Mouse (Mus musculus): ENCODE measurements around the gene 4921517D22Rik. TPM values are rescaled to one million over a fixed set of nuclear protein-coding genes. Genes with fewer than 3 reads are reported as not detected.
"Not testable (repeated sequence)": the region's sequence is repeated elsewhere in the genome, so short reads cannot be mapped to it uniquely, and the experiment has no call there.

4921517D22Rik gene
- total RNA-seq, 1 experiment: not detected

DNA sequence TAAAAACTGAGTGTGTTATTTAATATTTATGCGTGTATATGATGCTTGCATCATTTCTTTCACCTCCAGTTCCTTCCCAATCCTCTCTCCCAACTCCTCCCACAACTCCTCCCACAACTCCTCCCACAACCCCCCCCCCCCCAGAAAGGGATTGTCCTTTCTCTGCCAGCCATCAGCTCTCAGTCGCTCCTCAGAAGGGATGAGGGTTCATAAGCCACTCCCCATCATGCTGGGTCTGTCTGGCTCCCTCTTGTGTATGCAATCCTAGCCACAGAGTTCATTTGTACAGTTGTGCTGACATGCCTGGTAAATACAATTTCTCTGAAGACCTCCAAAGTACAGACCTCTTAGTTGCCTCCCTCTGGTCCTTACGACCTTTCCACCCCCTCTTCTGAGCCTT is 41.3 kb upstream of the 4921517D22Rik start:
- no peak for DNase-seq (ENCODE audit: low read depth, low spot score)
- Histone ChIP-seq H3K9ac (ENCODE audit: insufficient read depth, low read depth, low read length, poor library complexity, severe bottlenecking) (no peak overlapping the region), H3K4me1 (ENCODE audit: control insufficient read depth in 2 of 2, insufficient read depth in 2 of 2, low read length in 2 of 2, poor library complexity in 1 of 2) (peaks cover 4 to 17% of the 10 kb centered on the region in 2 experiments; a peak in 3 of 4 replicates), H3K9me3 (ENCODE audit: control insufficient read depth, insufficient read depth, low read depth, low read length) (no peaks in the 10 kb centered on the region), H3K27ac (ENCODE audit: insufficient read depth, low read depth, low read length, poor library complexity, severe bottlenecking) (no peak overlapping the region), H3K36me3 (ENCODE audit: control insufficient read depth, insufficient read depth, low read length, poor library complexity, severe bottlenecking) (no peaks in the 10 kb centered on the region), H3K4me3 (ENCODE audit: insufficient read depth in 1 of 2, low read depth in 1 of 2, low read length in 2 of 2, poor library complexity in 1 of 2, severe bottlenecking in 1 of 2) (no peak overlapping the region)
- in situ Hi-C loops (cut with MboI; ENCODE audit: low sequenced_read_pairs in 2 of 2, unreplicated experiment in 2 of 2): no loop called here
- TF ChIP-seq CHD2 (IDR thresholded peaks at IDR 0.05; ENCODE audit: low read depth, low read length): no peak
- no peak for TF ChIP-seq ZNF384 (IDR thresholded peaks at IDR 0.05; ENCODE audit: low read depth, low read length)
- no peak for TF ChIP-seq ZC3H11A (IDR thresholded peaks at IDR 0.05; ENCODE audit: borderline replicate concordance, low read depth, low read length)
- TF ChIP-seq HCFC1 (IDR thresholded peaks at IDR 0.05; ENCODE audit: borderline replicate concordance, insufficient read depth, low read length): no peak
- no peak for TF ChIP-seq MAFK (IDR thresholded peaks at IDR 0.05; ENCODE audit: insufficient read depth, low read depth, low read length)

DNA sequence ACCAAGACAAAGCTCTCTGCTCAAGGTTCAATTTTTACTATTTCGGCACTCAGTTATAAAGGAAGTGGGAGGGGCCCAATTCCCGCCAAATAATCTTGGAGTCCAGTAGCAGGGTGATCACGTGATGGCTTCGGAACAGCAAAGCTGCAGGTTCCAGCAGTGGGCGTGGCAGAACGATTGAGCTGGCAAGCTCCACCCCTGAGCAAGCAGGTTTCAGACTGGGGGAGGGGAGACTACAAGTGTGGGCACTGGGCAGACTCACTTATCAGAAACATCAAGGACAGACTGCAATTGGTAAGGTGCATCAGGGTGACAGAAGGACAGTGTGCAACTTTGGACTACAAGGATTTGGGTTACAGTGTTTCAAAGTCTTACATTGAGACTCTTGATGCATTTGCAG is 40.4 kb upstream of the 4921517D22Rik start:
- in situ Hi-C loops (cut with MboI; ENCODE audit: low sequenced_read_pairs in 2 of 2, unreplicated experiment in 2 of 2); H3K9me3 ChIP-seq (ENCODE audit: control insufficient read depth, insufficient read depth, low read depth, low read length); H3K36me3 ChIP-seq (ENCODE audit: control insufficient read depth, insufficient read depth, low read length, poor library complexity, severe bottlenecking); DNase-seq (ENCODE audit: low read depth, low spot score); H3K27ac ChIP-seq (ENCODE audit: insufficient read depth, low read depth, low read length, poor library complexity, severe bottlenecking): not testable (repeated sequence)
- peaks cover 4 to 17% of the 10 kb centered on the region in 2 experiments; a peak in 3 of 4 replicates for H3K4me1 ChIP-seq (ENCODE audit: control insufficient read depth in 2 of 2, insufficient read depth in 2 of 2, low read length in 2 of 2, poor library complexity in 1 of 2)
- H3K9ac ChIP-seq (ENCODE audit: insufficient read depth, low read depth, low read length, poor library complexity, severe bottlenecking): peak overlapping the region; percentile 22; the same call in 1 of the 2 replicates
- peak overlapping the region in 1 of 2 experiments; percentile 47; a peak in 1 of 4 replicates for H3K4me3 ChIP-seq (ENCODE audit: insufficient read depth in 1 of 2, low read depth in 1 of 2, low read length in 2 of 2, poor library complexity in 1 of 2, severe bottlenecking in 1 of 2)

DNA sequence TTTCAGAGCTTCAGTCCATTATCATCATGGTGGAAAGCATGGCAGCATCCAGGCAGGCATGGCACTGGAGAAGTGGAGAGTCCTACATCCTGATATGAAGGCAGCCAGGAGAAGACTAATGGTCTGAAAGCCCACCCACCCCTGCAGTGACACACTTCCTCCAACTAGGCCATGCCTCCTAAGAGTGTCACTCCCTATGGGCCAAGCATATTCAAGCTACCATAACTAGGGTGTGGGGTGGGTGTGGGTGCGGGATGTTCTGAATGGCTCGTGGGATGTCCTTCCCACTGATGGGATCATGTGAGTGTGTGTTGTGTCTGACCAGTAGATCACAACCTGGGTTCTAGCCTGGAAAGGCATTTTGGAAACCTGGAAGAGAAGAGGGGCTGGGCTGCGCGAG is 40.0 kb upstream of the 4921517D22Rik start:
- no peak overlapping the region for H3K9ac ChIP-seq (ENCODE audit: insufficient read depth, low read depth, low read length, poor library complexity, severe bottlenecking)
- in situ Hi-C loops (cut with MboI; ENCODE audit: low sequenced_read_pairs in 2 of 2, unreplicated experiment in 2 of 2): no loop called here
- no peak overlapping the region for H3K27ac ChIP-seq (ENCODE audit: insufficient read depth, low read depth, low read length, poor library complexity, severe bottlenecking)
- no peak for TF ChIP-seq CHD2 (IDR thresholded peaks at IDR 0.05; ENCODE audit: low read depth, low read length)
- no peak for TF ChIP-seq ZC3H11A (IDR thresholded peaks at IDR 0.05; ENCODE audit: borderline replicate concordance, low read depth, low read length)
- no peak for TF ChIP-seq ZNF384 (IDR thresholded peaks at IDR 0.05; ENCODE audit: low read depth, low read length)
- TF ChIP-seq HCFC1 (IDR thresholded peaks at IDR 0.05; ENCODE audit: borderline replicate concordance, insufficient read depth, low read length): no peak
- TF ChIP-seq MAFK (IDR thresholded peaks at IDR 0.05; ENCODE audit: insufficient read depth, low read depth, low read length): no peak
- H3K9me3 ChIP-seq (ENCODE audit: control insufficient read depth, insufficient read depth, low read depth, low read length): no peaks in the 10 kb centered on the region
- no peak overlapping the region for H3K4me3 ChIP-seq (ENCODE audit: insufficient read depth in 1 of 2, low read depth in 1 of 2, low read length in 2 of 2, poor library complexity in 1 of 2, severe bottlenecking in 1 of 2)
- DNase-seq (ENCODE audit: low read depth, low spot score): no peak
- no peaks in the 10 kb centered on the region for H3K36me3 ChIP-seq (ENCODE audit: control insufficient read depth, insufficient read depth, low read length, poor library complexity, severe bottlenecking)
- H3K4me1 ChIP-seq (ENCODE audit: control insufficient read depth in 2 of 2, insufficient read depth in 2 of 2, low read length in 2 of 2, poor library complexity in 1 of 2): peaks cover 4 to 17% of the 10 kb centered on the region in 2 experiments; a peak in 3 of 4 replicates

DNA sequence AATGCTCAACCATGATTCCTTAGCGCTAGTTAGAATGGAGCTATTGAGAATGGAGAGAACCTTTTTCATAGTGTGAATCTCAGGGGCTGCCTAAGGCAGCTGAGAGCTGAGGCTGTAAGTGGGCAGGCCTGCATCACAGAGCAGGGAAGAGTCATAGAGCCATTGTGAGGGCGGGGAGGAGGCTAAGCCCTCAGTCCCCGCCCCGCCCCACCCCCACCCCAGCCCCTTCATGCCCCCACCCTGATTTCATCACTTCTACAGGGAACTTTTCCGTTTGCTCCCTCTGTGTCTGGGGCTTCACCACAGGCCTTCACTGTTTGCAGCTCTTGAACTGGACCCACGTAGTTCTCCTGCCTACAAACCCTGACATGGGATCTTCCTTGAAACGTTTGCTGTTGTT is 37.7 kb upstream of the 4921517D22Rik start, which contains the start of gene Spata31d1d:
Spata31d1d (minus strand) TSS at position 101 of the 400 bp plus-strand sequence.
- no peaks in the 10 kb centered on the region for H3K9me3 ChIP-seq (ENCODE audit: control insufficient read depth, insufficient read depth, low read depth, low read length)
- no peak within 1 kb of the TSS for H3K9ac ChIP-seq (ENCODE audit: insufficient read depth, low read depth, low read length, poor library complexity, severe bottlenecking)
- H3K36me3 ChIP-seq (ENCODE audit: control insufficient read depth, insufficient read depth, low read length, poor library complexity, severe bottlenecking): no peaks in the 10 kb centered on the region
- TF ChIP-seq MAFK (IDR thresholded peaks at IDR 0.05; ENCODE audit: insufficient read depth, low read depth, low read length) (no peak), ZC3H11A (IDR thresholded peaks at IDR 0.05; ENCODE audit: borderline replicate concordance, low read depth, low read length) (no peak), ZNF384 (IDR thresholded peaks at IDR 0.05; ENCODE audit: low read depth, low read length) (no peak), HCFC1 (IDR thresholded peaks at IDR 0.05; ENCODE audit: borderline replicate concordance, insufficient read depth, low read length) (no peak), CHD2 (IDR thresholded peaks at IDR 0.05; ENCODE audit: low read depth, low read length) (no peak)
- no peak within 1 kb of the TSS for H3K4me3 ChIP-seq (ENCODE audit: insufficient read depth in 1 of 2, low read depth in 1 of 2, low read length in 2 of 2, poor library complexity in 1 of 2, severe bottlenecking in 1 of 2)
- in situ Hi-C loops (cut with MboI; ENCODE audit: low sequenced_read_pairs in 2 of 2, unreplicated experiment in 2 of 2): no loop called here
- no peak for DNase-seq (ENCODE audit: low read depth, low spot score)
- H3K4me1 ChIP-seq (ENCODE audit: control insufficient read depth in 2 of 2, insufficient read depth in 2 of 2, low read length in 2 of 2, poor library complexity in 1 of 2): peaks cover 8 to 20% of the 10 kb centered on the region in 2 experiments; a peak in 3 of 4 replicates
- no peak within 1 kb of the TSS for H3K27ac ChIP-seq (ENCODE audit: insufficient read depth, low read depth, low read length, poor library complexity, severe bottlenecking)

Measured in ES-E14 (cell line).